Mouse (Mus musculus): ENCODE measurements around the gene Gfap. TPM values are rescaled to one million over a fixed set of nuclear protein-coding genes. Genes with fewer than 3 reads are reported as not detected.

Gene Gfap
- polyA plus RNA-seq, 1 experiment: not detected

DNA sequence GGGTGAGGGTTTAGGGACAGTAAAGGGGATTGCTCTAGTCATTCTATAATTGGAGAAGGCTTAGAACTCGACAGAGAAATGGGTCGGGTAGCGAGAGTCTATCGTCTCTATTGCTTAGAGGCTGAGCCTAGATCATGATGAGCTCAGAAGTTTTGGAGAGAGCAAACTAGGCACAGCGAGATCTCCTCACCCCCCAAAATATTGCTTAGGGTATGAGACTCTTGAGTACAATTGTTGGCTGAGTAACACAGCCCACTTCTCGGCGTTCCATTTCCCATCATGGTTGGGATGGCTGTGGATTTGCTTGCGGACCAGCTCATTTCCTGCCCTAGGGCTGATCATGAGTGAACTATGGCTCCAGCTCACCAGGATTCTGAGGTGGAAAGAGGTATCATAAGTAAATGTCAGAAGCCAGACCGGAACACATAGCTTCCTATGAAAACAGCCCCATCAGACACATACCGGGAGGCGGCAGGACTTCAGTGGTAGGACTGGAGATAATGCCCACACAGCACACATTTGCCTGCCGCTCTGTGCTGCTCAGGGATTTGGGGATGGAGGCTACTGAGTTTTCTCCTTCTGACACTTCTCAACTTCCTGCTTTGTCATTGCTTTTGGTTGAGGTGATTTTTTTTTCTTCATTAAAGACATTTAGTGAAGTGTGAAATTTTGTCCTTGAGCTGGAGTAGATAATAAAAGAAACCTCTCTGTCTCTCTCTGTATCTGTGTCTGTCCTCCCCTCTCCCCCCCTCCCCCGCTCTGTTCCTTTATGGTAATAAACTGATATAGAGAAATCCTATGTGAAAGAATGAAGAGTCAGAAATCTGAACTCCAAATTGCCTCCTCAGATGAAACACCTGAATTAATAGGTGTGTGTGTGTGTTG lies 19.2 kb downstream of the Gfap start:
- TF ChIP-seq GATA1 (IDR thresholded peaks at IDR 0.05; ENCODE audit: borderline replicate concordance, low read length): no peak
- TF ChIP-seq FLI1 (IDR thresholded peaks at IDR 0.05; ENCODE audit: low read length): no peak
- peak overlapping the region; percentile 92 for H3K4me3 ChIP-seq (replicated peaks)
- H3K9me3 ChIP-seq: no peaks in the 10 kb centered on the region
- H3K27me3 ChIP-seq (replicated peaks): peaks cover 38% of the 10 kb centered on the region
- peaks cover 15% of the 10 kb centered on the region for H3K36me3 ChIP-seq (replicated peaks; ENCODE audit: low read length)
- H3K4me1 ChIP-seq: peaks cover 29% of the 10 kb centered on the region

DNA sequence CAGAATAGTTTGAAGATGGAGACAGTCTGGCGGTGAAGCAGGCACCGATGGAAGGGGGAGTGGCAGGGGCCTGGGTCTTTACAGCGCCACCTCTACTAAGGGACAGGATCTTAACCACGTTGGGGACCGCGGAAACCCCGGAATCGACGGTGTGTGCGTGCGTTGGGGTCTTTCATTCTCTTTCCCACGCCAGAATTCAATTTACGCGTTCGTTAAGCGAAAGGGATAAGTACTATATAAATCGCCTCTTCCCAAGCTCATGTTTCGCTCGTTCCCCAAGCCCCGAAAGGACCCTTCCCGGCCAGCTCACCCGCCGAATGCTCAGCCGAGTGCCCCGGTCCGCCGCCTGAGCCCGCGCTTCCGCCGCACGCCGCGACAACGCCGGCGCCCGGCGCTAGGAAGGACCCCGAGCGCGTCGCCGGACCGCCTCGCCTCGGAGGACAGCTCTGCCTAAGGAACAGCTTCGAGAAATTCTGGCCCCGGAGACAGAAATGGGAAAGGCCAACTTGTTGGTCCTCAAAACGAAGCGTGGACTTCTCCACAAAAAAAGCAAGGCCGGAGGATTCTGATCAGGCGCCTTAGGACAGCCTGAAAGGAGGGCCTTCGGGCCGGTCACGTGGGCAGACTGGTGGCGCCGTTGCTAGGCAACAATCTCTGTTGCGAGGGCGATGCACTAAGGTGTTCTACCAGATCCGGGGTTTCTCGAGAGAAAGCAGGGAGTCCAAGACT lies 20.0 kb downstream of the Gfap start, which contains the start of the genes Eftud2 and Ccdc103:
TSS of gene Eftud2 (minus strand) at position 401 of the 729 bp plus-strand sequence.
TSS of gene Ccdc103 (plus strand) at position 620 of the 729 bp plus-strand sequence.
- H3K4me3 ChIP-seq (replicated peaks): peak within 1 kb of the TSS; percentile 92
- H3K36me3 ChIP-seq (replicated peaks; ENCODE audit: low read length): peaks cover 21% of the 10 kb centered on the region
- H3K27me3 ChIP-seq (replicated peaks): peaks cover 30% of the 10 kb centered on the region
- TF ChIP-seq FLI1 (IDR thresholded peaks at IDR 0.05; ENCODE audit: low read length) (no peak), GATA1 (IDR thresholded peaks at IDR 0.05; ENCODE audit: borderline replicate concordance, low read length) (peak; percentile 96)
- peaks cover 29% of the 10 kb centered on the region for H3K4me1 ChIP-seq
- no peaks in the 10 kb centered on the region for H3K9me3 ChIP-seq

DNA sequence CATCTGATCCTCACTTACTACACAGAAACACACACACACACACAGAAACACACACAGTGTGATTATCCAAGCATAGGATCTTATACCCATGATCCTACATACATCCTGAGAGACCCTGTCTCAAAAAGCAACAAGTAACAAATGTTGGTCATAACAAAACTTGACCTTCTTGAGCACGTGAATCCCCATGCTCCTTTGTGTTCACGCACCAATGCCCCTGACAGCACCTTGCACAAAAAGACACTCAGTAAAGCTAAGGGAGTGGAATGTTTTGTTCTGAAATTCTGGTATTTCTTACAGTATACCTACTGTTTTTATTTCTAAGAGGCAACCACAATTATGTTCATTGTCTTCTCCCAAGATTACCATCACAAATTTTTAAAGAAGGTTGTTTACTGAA lies 21.2 kb downstream of the Gfap start:
- H3K9me3 ChIP-seq: no peaks in the 10 kb centered on the region
- TF ChIP-seq FLI1 (IDR thresholded peaks at IDR 0.05; ENCODE audit: low read length) (no peak), GATA1 (IDR thresholded peaks at IDR 0.05; ENCODE audit: borderline replicate concordance, low read length) (no peak)
- peaks cover 29% of the 10 kb centered on the region for H3K4me1 ChIP-seq
- H3K27me3 ChIP-seq (replicated peaks): peaks cover 18% of the 10 kb centered on the region
- H3K4me3 ChIP-seq (replicated peaks): peak overlapping the region; percentile 92
- peaks cover 33% of the 10 kb centered on the region for H3K36me3 ChIP-seq (replicated peaks; ENCODE audit: low read length)

DNA sequence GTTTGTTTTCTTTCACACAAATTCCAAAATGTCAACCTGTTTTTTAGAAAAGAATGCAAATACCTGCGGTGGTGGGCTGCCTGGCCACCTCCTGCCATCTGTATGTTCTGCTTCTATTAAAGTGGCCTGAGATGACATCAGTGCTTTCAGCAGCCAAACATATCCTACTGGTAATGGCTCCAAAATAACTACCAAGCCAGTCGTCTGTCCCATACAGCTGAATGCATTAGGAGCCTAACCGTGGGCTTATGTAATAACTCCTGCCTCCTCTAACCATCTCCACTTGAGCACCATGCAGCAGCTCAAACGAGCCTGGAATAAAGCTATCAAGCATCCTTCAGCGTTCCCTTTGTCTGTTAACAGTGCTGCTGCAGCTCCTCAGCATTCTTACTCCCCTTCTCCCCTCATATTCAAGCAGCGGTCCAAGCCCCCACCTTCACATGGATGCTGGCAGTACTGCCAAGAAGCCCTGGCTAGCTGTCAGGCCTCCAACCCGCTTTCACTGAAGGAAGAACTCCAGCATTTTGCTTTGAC lies 25.8 kb downstream of the Gfap start:
- no peaks in the 10 kb centered on the region for H3K27me3 ChIP-seq (replicated peaks)
- H3K4me1 ChIP-seq: peaks cover 26% of the 10 kb centered on the region
- TF ChIP-seq FLI1 (IDR thresholded peaks at IDR 0.05; ENCODE audit: low read length): no peak
- peaks cover 68% of the 10 kb centered on the region for H3K36me3 ChIP-seq (replicated peaks; ENCODE audit: low read length)
- no peak overlapping the region for H3K4me3 ChIP-seq (replicated peaks)
- no peaks in the 10 kb centered on the region for H3K9me3 ChIP-seq

DNA sequence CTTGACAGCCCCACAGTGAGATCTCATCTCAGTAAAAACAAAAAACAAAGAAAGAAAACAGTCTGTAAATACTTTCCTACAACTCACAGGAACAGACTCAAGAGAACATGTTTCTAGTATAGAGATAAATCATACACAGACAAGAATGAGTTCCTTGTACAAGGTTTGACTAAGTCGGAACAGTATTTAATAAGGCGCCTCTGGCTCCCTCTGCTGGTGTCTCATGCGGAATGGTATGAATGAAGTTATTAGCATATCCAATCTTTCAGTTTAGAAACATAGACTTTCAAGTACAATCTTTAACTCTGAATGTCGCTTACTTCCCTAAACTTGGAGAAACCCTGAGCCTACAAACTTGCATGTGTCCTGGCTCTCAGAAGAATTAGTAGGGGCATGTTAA lies 36.4 kb downstream of the Gfap start:
- Histone ChIP-seq H3K4me1 (peaks cover 3% of the 10 kb centered on the region), H3K4me3 (replicated peaks) (no peak overlapping the region), H3K27me3 (replicated peaks) (no peaks in the 10 kb centered on the region), H3K9me3 (no peaks in the 10 kb centered on the region), H3K36me3 (replicated peaks; ENCODE audit: low read length) (peaks cover 96% of the 10 kb centered on the region)
- no peak for TF ChIP-seq FLI1 (IDR thresholded peaks at IDR 0.05; ENCODE audit: low read length)
- no peak for TF ChIP-seq GATA1 (IDR thresholded peaks at IDR 0.05; ENCODE audit: borderline replicate concordance, low read length)

DNA sequence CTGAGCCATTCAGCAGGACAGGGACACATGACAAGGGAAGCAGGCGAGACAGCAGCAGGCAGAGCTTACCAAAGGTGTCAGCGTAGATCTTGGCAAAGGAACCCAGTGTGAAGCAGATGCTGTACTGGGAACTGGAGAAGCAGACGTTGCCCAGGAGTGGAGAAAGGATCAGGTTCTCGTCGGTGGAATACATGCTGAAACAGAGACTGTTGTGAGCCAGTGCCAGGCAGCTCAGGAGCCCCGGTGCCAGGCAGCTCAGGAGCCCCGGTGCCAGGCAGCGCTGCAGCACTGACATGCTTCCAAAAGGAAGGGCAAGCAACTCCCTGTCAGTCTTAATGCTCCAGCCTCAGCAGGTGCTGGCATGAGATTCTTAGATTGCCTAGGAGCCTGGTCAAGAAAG lies 40.8 kb downstream of the Gfap start:
- TF ChIP-seq FLI1 (IDR thresholded peaks at IDR 0.05; ENCODE audit: low read length) (no peak), GATA1 (IDR thresholded peaks at IDR 0.05; ENCODE audit: borderline replicate concordance, low read length) (no peak)
- Histone ChIP-seq H3K4me3 (replicated peaks) (no peak overlapping the region), H3K36me3 (replicated peaks; ENCODE audit: low read length) (peaks cover 98% of the 10 kb centered on the region), H3K27me3 (replicated peaks) (no peaks in the 10 kb centered on the region), H3K4me1 (no peaks in the 10 kb centered on the region), H3K9me3 (no peaks in the 10 kb centered on the region)

DNA sequence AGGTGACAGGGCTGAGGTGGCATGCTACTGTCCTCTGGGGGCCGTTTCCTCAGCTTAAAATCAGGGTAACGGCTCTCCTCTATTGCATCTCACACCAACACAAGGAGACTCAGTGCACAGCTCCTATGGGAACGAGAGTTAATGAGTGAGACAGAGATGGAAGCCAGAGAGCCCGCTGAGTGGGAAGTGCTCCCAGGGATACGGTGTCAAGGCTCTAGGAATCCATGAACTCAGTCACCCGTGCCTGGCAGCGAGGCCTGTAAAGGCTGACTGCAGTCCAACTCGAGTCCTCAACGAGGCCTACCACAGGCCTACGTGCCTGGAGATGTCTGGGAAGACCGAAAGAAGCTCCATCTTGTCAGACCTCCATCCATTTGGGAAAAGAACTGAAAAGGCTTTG lies 41.8 kb downstream of the Gfap start:
- H3K27me3 ChIP-seq (replicated peaks): no peaks in the 10 kb centered on the region
- H3K9me3 ChIP-seq: no peaks in the 10 kb centered on the region
- no peak overlapping the region for H3K4me3 ChIP-seq (replicated peaks)
- H3K4me1 ChIP-seq: no peaks in the 10 kb centered on the region
- peaks cover 97% of the 10 kb centered on the region for H3K36me3 ChIP-seq (replicated peaks; ENCODE audit: low read length)
- TF ChIP-seq GATA1 (IDR thresholded peaks at IDR 0.05; ENCODE audit: borderline replicate concordance, low read length): no peak
- TF ChIP-seq FLI1 (IDR thresholded peaks at IDR 0.05; ENCODE audit: low read length): no peak

DNA sequence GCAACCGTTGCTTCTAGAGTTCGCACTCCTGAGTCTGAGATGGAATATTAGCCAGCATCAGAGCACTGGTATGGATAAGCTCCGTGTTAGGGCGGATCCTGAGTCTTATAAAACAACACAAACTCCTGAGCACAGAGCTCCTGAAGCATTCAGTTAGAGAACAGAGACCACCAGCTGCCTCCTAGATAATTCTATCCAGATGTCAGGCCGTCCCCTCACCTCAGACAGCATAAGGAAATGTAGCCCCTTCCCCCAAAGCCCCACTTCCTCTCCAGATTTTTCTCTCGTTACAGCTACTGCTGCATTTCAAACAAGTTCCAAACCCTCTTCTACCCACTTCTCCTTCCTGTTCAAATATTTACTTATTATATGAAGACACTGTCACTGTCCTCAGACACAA lies 44.8 kb downstream of the Gfap start:
- TF ChIP-seq GATA1 (IDR thresholded peaks at IDR 0.05; ENCODE audit: borderline replicate concordance, low read length): no peak
- H3K27me3 ChIP-seq (replicated peaks): no peaks in the 10 kb centered on the region
- no peaks in the 10 kb centered on the region for H3K9me3 ChIP-seq
- H3K4me1 ChIP-seq: no peaks in the 10 kb centered on the region
- H3K36me3 ChIP-seq (replicated peaks; ENCODE audit: low read length): peaks cover 97% of the 10 kb centered on the region
- H3K4me3 ChIP-seq (replicated peaks): no peak overlapping the region

DNA sequence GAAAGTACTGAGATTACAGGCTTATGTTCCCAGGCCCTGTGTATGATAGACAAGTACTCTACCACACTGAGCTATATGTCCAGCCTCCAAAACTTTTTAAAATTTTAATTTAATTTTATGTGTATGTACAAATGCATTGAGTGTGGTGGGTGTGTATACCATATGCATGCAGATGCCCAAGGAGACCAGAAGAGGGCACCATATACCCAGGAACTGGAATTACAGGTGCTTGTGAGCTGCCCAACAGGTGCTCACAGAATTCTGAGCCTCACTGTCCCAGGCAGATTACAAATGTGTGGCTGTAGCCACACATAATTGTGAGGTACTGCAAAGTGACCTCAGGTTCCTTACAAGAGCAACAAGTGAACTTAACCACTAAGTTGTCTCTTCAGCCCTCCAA lies 47.0 kb downstream of the Gfap start:
- peaks cover 97% of the 10 kb centered on the region for H3K36me3 ChIP-seq (replicated peaks; ENCODE audit: low read length)
- H3K4me1 ChIP-seq: no peaks in the 10 kb centered on the region
- no peaks in the 10 kb centered on the region for H3K27me3 ChIP-seq (replicated peaks)
- H3K9me3 ChIP-seq: no peaks in the 10 kb centered on the region
- no peak for TF ChIP-seq GATA1 (IDR thresholded peaks at IDR 0.05; ENCODE audit: borderline replicate concordance, low read length)
- no peak overlapping the region for H3K4me3 ChIP-seq (replicated peaks)

DNA sequence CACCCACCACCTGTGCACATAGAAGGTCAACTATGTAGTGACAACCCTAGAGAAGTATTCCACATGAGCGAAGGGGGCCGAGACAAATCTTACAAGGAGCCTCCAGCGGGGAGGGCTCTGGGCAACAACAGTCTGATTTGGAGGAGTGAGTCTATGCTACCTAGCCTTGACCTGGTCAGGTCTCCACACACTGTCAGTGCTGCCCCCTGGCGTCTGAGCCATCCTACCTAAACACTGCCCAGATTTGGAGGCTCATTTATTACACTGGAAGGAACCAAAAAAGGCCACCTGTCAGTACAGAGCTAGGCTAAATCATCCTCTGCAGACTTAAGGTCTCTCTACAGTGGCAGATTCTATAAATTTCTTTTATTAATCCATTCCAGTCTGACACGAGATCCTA lies 48.8 kb downstream of the Gfap start:
- Histone ChIP-seq H3K27me3 (replicated peaks) (no peaks in the 10 kb centered on the region), H3K36me3 (replicated peaks; ENCODE audit: low read length) (peaks cover 98% of the 10 kb centered on the region), H3K4me3 (replicated peaks) (no peak overlapping the region), H3K4me1 (no peaks in the 10 kb centered on the region), H3K9me3 (no peaks in the 10 kb centered on the region)
- no peak for TF ChIP-seq GATA1 (IDR thresholded peaks at IDR 0.05; ENCODE audit: borderline replicate concordance, low read length)
- TF ChIP-seq FLI1 (IDR thresholded peaks at IDR 0.05; ENCODE audit: low read length): no peak
